In the genomic region with DNA sequence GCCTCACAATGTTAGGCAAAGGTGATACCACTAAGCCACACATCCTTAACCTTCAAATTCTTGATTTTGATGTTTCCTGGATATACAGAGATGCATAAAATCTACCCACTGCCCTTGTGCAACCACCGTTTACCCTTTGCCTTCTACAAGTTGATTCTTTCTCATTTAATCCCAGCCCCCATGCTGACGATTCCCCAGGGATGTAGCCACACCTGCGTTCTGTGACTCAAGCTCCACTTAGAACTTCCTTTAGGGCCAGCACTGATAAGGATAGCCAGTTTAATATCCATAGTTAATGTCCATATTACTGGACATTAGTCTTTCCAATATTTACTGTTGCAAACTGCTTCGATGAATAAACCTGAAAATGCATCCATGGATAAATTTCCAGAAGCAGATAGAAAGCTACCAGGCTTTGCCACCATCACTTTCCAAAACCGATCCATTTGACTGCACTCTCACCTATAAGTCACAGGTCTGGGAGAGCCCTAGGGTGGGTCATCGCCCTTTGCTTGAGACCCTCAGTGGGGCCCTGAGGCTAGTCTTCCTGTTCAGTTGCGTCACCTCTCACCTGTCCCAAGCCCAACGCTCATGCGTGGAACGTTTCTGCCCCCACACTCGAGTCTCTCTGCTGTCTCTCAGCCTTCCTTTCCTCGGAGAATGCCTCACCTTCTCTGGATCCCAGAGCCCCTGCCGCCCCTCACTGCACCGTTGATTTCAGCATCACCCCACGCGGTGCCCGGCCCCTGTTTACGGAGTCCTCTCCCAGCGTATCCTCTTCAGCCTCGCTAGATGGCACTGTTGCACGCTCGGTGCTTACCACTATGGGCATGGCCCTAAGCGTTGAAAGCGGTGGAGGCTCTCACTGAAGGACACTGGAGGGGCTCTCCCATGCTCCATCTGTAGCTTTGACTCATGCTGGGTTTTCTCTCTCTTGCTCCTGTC, we compare ENCODE assay signal across 8 mouse cellular contexts. TPM values are rescaled to one million over a fixed set of nuclear protein-coding genes. Genes with fewer than 3 reads are reported as not detected.
DNase-seq lines count a peak whose midpoint lies in the region; ATAC-seq and TF ChIP-seq lines count a peak whose summit lies in the region.

No protein-coding gene starts in this region.

- H3K9me3 ChIP-seq in heart, embryonic 11.5 days (replicated peaks; ENCODE audit: control insufficient read depth, low read length): no peaks in the 10 kb centered on the region
- no peaks in the 10 kb centered on the region for H3K9me3 ChIP-seq in kidney, embryonic 15.5 days (replicated peaks)
- H3K9me3 ChIP-seq in liver, embryonic 12.5 days (replicated peaks): no peaks in the 10 kb centered on the region
- H3K9me3 ChIP-seq in stomach, embryonic 16.5 days (replicated peaks; ENCODE audit: control insufficient read depth, low read length): no peaks in the 10 kb centered on the region

- H3K36me3 ChIP-seq in heart, embryonic 11.5 days (ENCODE audit: control insufficient read depth, insufficient read depth, low read length): 0 out of 2 replicates have a peak, but pooled peaks cover 1% of the 10 kb centered on the region
- H3K36me3 ChIP-seq in kidney, embryonic 15.5 days: peaks cover 13% of the 10 kb centered on the region
- H3K36me3 ChIP-seq in liver, embryonic 12.5 days: peaks cover 25% of the 10 kb centered on the region
- peaks cover 3% of the 10 kb centered on the region; the same call in 1 of the 2 replicates for H3K36me3 ChIP-seq in stomach, embryonic 16.5 days (ENCODE audit: control insufficient read depth, insufficient read depth, low read length)

- peak; percentile 96 for TF ChIP-seq CTCF in embryonic fibroblast, embryonic 13.5 days (IDR thresholded peaks at IDR 0.05; ENCODE audit: borderline replicate concordance, insufficient read depth, low read length)

- peak overlapping the region; percentile 58; the same call in 1 of the 2 replicates for H3K27ac ChIP-seq in embryonic fibroblast, embryonic 13.5 days (ENCODE audit: insufficient read depth, low read length)
- H3K27ac ChIP-seq in heart, embryonic 11.5 days (ENCODE audit: low read depth, low read length): no peak overlapping the region
- H3K27ac ChIP-seq in kidney, embryonic 15.5 days: peak overlapping the region; percentile 88
- H3K27ac ChIP-seq in liver, embryonic 12.5 days: no peak overlapping the region
- H3K27ac ChIP-seq in stomach, embryonic 16.5 days (ENCODE audit: low read length): peak overlapping the region; percentile 38; the same call in 1 of the 2 replicates

- no peaks in the 10 kb centered on the region for H3K4me1 ChIP-seq in embryonic fibroblast, embryonic 13.5 days (ENCODE audit: control insufficient read depth, insufficient read depth, low read length)
- peaks cover 18% of the 10 kb centered on the region; the same call in 1 of the 2 replicates for H3K4me1 ChIP-seq in heart, embryonic 11.5 days (ENCODE audit: control insufficient read depth, insufficient read depth, low read length)
- peaks cover 19% of the 10 kb centered on the region for H3K4me1 ChIP-seq in kidney, embryonic 15.5 days
- H3K4me1 ChIP-seq in liver, embryonic 12.5 days: peaks cover 37% of the 10 kb centered on the region
- H3K4me1 ChIP-seq in stomach, embryonic 16.5 days (ENCODE audit: control insufficient read depth, insufficient read depth, low read length): peaks cover 14% of the 10 kb centered on the region; the same call in 1 of the 2 replicates

- H3K4me3 ChIP-seq in embryonic fibroblast, embryonic 13.5 days (ENCODE audit: insufficient read depth, low read length): peak overlapping the region; percentile 57
- H3K4me3 ChIP-seq in heart, embryonic 11.5 days (ENCODE audit: low read depth, low read length): peak overlapping the region; percentile 82
- H3K4me3 ChIP-seq in kidney, embryonic 15.5 days (replicated peaks): peak overlapping the region; percentile 80
- H3K4me3 ChIP-seq in liver, embryonic 12.5 days: peak overlapping the region; percentile 96
- peak overlapping the region; percentile 89 for H3K4me3 ChIP-seq in stomach, embryonic 16.5 days (replicated peaks; ENCODE audit: low read length)

- peak overlapping the region; percentile 80 for H3K4me2 ChIP-seq in heart, embryonic 11.5 days
- peak overlapping the region; percentile 95 for H3K4me2 ChIP-seq in kidney, embryonic 15.5 days
- peak overlapping the region; percentile 85 for H3K4me2 ChIP-seq in liver, embryonic 12.5 days
- H3K4me2 ChIP-seq in stomach, embryonic 16.5 days (ENCODE audit: low read depth, low read length): peak overlapping the region; percentile 69

- WGBS in heart, embryonic 11.5 days (ENCODE audit: insufficient replicate concordance): 8% methylated on average over 24 of the region's 24 CpGs
- WGBS in kidney, embryonic 15.5 days: 6% methylated on average over 24 of the region's 24 CpGs
- WGBS in liver, embryonic 12.5 days (ENCODE audit: insufficient replicate concordance): 9% methylated on average over 24 of the region's 24 CpGs
- WGBS in stomach, embryonic 16.5 days: 5% methylated on average over 24 of the region's 24 CpGs

- H3K27me3 ChIP-seq in heart, embryonic 11.5 days (ENCODE audit: control insufficient read depth, insufficient read depth, low read length): no peaks in the 10 kb centered on the region
- no peaks in the 10 kb centered on the region for H3K27me3 ChIP-seq in kidney, embryonic 15.5 days
- H3K27me3 ChIP-seq in liver, embryonic 12.5 days (replicated peaks): no peaks in the 10 kb centered on the region
- H3K27me3 ChIP-seq in stomach, embryonic 16.5 days (ENCODE audit: control insufficient read depth, insufficient read depth, low read length): no peaks in the 10 kb centered on the region

- peak overlapping the region; percentile 60 for H3K9ac ChIP-seq in heart, embryonic 11.5 days (ENCODE audit: low read depth, low read length)
- peak overlapping the region; percentile 33 for H3K9ac ChIP-seq in kidney, embryonic 15.5 days
- peak overlapping the region; percentile 86; the same call in 1 of the 2 replicates for H3K9ac ChIP-seq in liver, embryonic 12.5 days
- H3K9ac ChIP-seq in stomach, embryonic 16.5 days (ENCODE audit: low read length): peak overlapping the region; percentile 66

- ATAC-seq in CD4-positive, CD25-positive, alpha-beta regulatory T cell, adult 4 months: peak; percentile 73
- peak; percentile 60; the same call in 1 of the 2 replicates for ATAC-seq in heart, embryonic 11.5 days (replicated peaks; ENCODE audit: insufficient number of reproducible peaks, low FRiP score, low TSS enrichment)
- ATAC-seq in kidney, embryonic 15.5 days (replicated peaks; ENCODE audit: low FRiP score): peak; percentile 78
- ATAC-seq in liver, embryonic 12.5 days: peak; percentile 71
- ATAC-seq in stomach, embryonic 16.5 days (ENCODE audit: insufficient read depth, low FRiP score): peak; percentile 75

- TF ChIP-seq POLR2A in embryonic fibroblast, embryonic 13.5 days (IDR thresholded peaks at IDR 0.05; ENCODE audit: low read depth, low read length): no peak

- DNase-seq in brain, adult 2 months (ENCODE audit: low read depth, low spot score): peak; percentile 93
- peak; percentile 72 to 77 for DNase-seq in natural killer cell, adult 2 months (ENCODE audit: low spot score in 2 of 2)

RNA-seq across cellular contexts. Expression of a gene that starts 1.1 kb away (rescaled TPM):
- polyA plus RNA-seq in CD4-positive, CD25-positive, alpha-beta regulatory T cell, adult 4 months (2017; shearing (Covaris generic)): 10 to 100 TPM in 1 of 2 experiments, 1 to 10 TPM in 1; 6.6 to 14.8 TPM
- 54.7 and 91.4 TPM in 2 replicates for polyA plus RNA-seq in embryonic fibroblast, embryonic 13.5 days (2011; ENCODE audit: insufficient read length, low read depth, missing spikeins)
- 92.5 and 103 TPM in 2 replicates for polyA plus RNA-seq in heart, embryonic 11.5 days (2014; fragmentation: Nextera tagmentation; extraction: Ambion mirVana)
- polyA plus RNA-seq in kidney, embryonic 15.5 days (2015; fragmentation: Nextera tagmentation; extraction: Ambion mirVana): 123 and 127 TPM in 2 replicates
- 73.5 and 91.5 TPM in 2 replicates for polyA plus RNA-seq in liver, embryonic 12.5 days (2016; fragmentation: Nextera tagmentation; extraction: Ambion mirVana)
- 102 and 124 TPM in 2 replicates for polyA plus RNA-seq in stomach, embryonic 16.5 days (2015; fragmentation: Nextera tagmentation; extraction: Ambion mirVana)

RNA-seq across cellular contexts. Expression of a gene that starts 33.3 kb away (rescaled TPM):
- 1,000 to 10,000 TPM; 3,273 to 3,796 TPM for polyA plus RNA-seq in CD4-positive, CD25-positive, alpha-beta regulatory T cell, adult 4 months (2017; shearing (Covaris generic))
- polyA plus RNA-seq in embryonic fibroblast, embryonic 13.5 days (2011; ENCODE audit: insufficient read length, low read depth, missing spikeins): 3,879 and 4,235 TPM in 2 replicates
- polyA plus RNA-seq in heart, embryonic 11.5 days (2014; fragmentation: Nextera tagmentation; extraction: Ambion mirVana): 963 and 1,096 TPM in 2 replicates
- polyA plus RNA-seq in kidney, embryonic 15.5 days (2015; fragmentation: Nextera tagmentation; extraction: Ambion mirVana): 1,379 and 1,393 TPM in 2 replicates
- polyA plus RNA-seq in liver, embryonic 12.5 days (2016; fragmentation: Nextera tagmentation; extraction: Ambion mirVana): 1,190 and 1,274 TPM in 2 replicates
- 1,285 and 1,334 TPM in 2 replicates for polyA plus RNA-seq in stomach, embryonic 16.5 days (2015; fragmentation: Nextera tagmentation; extraction: Ambion mirVana)

Comparison
In these comparisons a context has a peak if more than half of its experiments do, and no peak if none do; other contexts are left out.
1. H3K27ac ChIP-seq: peak in embryonic fibroblast, embryonic 13.5 days (single experiment), kidney, embryonic 15.5 days (single experiment) and stomach, embryonic 16.5 days (single experiment); none in heart, embryonic 11.5 days (single experiment) and liver, embryonic 12.5 days (single experiment).
2. H3K9ac ChIP-seq: peak in every context shown above with its lines; median percentile 86 in liver, embryonic 12.5 days; 66 in stomach, embryonic 16.5 days; 60 in heart, embryonic 11.5 days; 33 in kidney, embryonic 15.5 days.
3. Peak in every context shown above with its lines, with median percentiles within 50 percentile points of each other: ATAC-seq, H3K4me3 ChIP-seq and H3K4me2 ChIP-seq.